In genomic region chr5:104021597-104022378, GRCm38 (mm10) we compare ENCODE assay signal across 8 mouse cellular contexts. TPM values are rescaled to one million over a fixed set of nuclear protein-coding genes. Genes with fewer than 3 reads are reported as not detected.
DNase-seq lines count a peak whose midpoint lies in the region; ATAC-seq lines count a peak whose summit lies in the region.

Gene Hsd17b11, minus strand, starts transcription at chr5:104021919.

- H3K9me3 ChIP-seq in hindbrain, embryonic 15.5 days = no peaks in the 10 kb centered on the region

- peak; percentile 55 for DNase-seq in T-cell, adult 2 months (ENCODE audit: low spot score)
- DNase-seq in cerebellum, postnatal 4 days (ENCODE audit: low spot score in 2 of 2) = peak; percentile 36 to 56
- peak; percentile 87 for DNase-seq in gastrocnemius, adult 18-20 months (ENCODE audit: low spot score)
- peak; percentile 39 for DNase-seq in left cerebral cortex, adult 11 months (ENCODE audit: low spot score)
- peak; percentile 96 for DNase-seq in lung, postnatal 36 days
- DNase-seq in retina, postnatal 1 day = peak; percentile 77
- DNase-seq in urinary bladder, adult 18-20 months (ENCODE audit: low spot score in 2 of 2) = peak; percentile 76 to 93

- H3K27me3 ChIP-seq in hindbrain, embryonic 15.5 days = peaks cover 12% of the 10 kb centered on the region; the same call in 1 of the 2 replicates

- H3K4me2 ChIP-seq in hindbrain, embryonic 15.5 days = peak within 1 kb of the TSS; percentile 62

- no peaks in the 10 kb centered on the region for H3K36me3 ChIP-seq in hindbrain, embryonic 15.5 days

- peak within 1 kb of the TSS; percentile 38 for H3K4me3 ChIP-seq in hindbrain, embryonic 15.5 days

- under 1% methylated on average over 31 of the region's 31 CpGs for WGBS in hindbrain, embryonic 15.5 days

- H3K9ac ChIP-seq in hindbrain, embryonic 15.5 days = peak within 1 kb of the TSS; percentile 34

- peak; percentile 87 for ATAC-seq in hindbrain, embryonic 15.5 days (ENCODE audit: low FRiP score, low read depth)

- peaks cover 13% of the 10 kb centered on the region for H3K4me1 ChIP-seq in hindbrain, embryonic 15.5 days (replicated peaks)

- H3K27ac ChIP-seq in hindbrain, embryonic 15.5 days (replicated peaks) = peak within 1 kb of the TSS; percentile 32

RNA-seq across cellular contexts. Expression of gene Hsd17b11, which starts in this region (rescaled TPM):
- 1 to 10 TPM; 7.5 to 9.4 TPM for total RNA-seq in gastrocnemius, adult 18-20 months (2021)
- polyA plus RNA-seq in hindbrain, embryonic 15.5 days (2015; fragmentation: Nextera tagmentation; extraction: Ambion mirVana) = 3.3 and 3.6 TPM in 2 replicates

Comparison
In these comparisons a context has a peak if more than half of its experiments do, and no peak if none do; other contexts are left out.
1. Peak in every context shown above with its lines: DNase-seq, ATAC-seq, H3K4me3 ChIP-seq and H3K27ac ChIP-seq.
2. DNase-seq: peak in every context shown above with its lines; median percentile 96 in lung, postnatal 36 days; 87 in gastrocnemius, adult 18-20 months; 84 in urinary bladder, adult 18-20 months; 77 in retina, postnatal 1 day; 55 in T-cell, adult 2 months; 46 in cerebellum, postnatal 4 days; 39 in left cerebral cortex, adult 11 months.